Mouse (Mus musculus) neural tube, embryonic 15.5 days (tissue): Measurements from ENCODE around the gene Ugt1a8. TPM values are rescaled to one million over a fixed set of nuclear protein-coding genes. Genes with fewer than 3 reads are reported as not detected.
"Not testable (repeated sequence)": the region's sequence is repeated elsewhere in the genome, so short reads cannot be mapped to it uniquely, and the experiment has no call there.

Experiments used
- ATAC-seq: fragments of 200-750 bp; cut with Nextera tagmentation; 2 replicates; pipeline ENCODE4 v1.8.0; 2017; ENCODE audit warnings: mild to moderate bottlenecking, moderate TSS enrichment, moderate library complexity; ENCODE audit not compliant: low FRiP score
- H3K27ac ChIP-seq: fragments of 300-500 bp; sonication (generic); replicated peaks from 2 replicates; pipeline ENCODE4 v1.5.1; 2015; ENCODE audit warnings: mild to moderate bottlenecking, inconsistent platforms
- H3K27me3 ChIP-seq: fragments of 300-500 bp; sonication (generic); replicated peaks from 2 replicates; pipeline ENCODE4 v1.6.1; 2015; ENCODE audit warnings: inconsistent platforms
- H3K36me3 ChIP-seq: fragments of 300-500 bp; sonication (generic); 2 replicates; pipeline ENCODE4 v1.6.1; 2015; ENCODE audit warnings: inconsistent platforms
- H3K4me1 ChIP-seq: fragments of 300-500 bp; sonication (generic); 2 replicates; pipeline ENCODE4 v1.6.1; 2015; ENCODE audit warnings: inconsistent platforms
- H3K4me2 ChIP-seq: fragments of 300-500 bp; sonication (generic); 2 replicates; pipeline ENCODE4 v1.6.1; 2015; ENCODE audit warnings: inconsistent platforms, mild to moderate bottlenecking, moderate library complexity
- H3K4me3 ChIP-seq: fragments of 300-500 bp; sonication (generic); replicated peaks from 2 replicates; pipeline ENCODE4 v1.5.1; 2015; ENCODE audit warnings: mild to moderate bottlenecking, inconsistent platforms
- H3K9ac ChIP-seq: fragments of 300-500 bp; sonication (generic); replicated peaks from 2 replicates; pipeline ENCODE4 v1.6.1; 2015; ENCODE audit warnings: mild to moderate bottlenecking, inconsistent platforms
- H3K9me3 ChIP-seq: fragments of 300-500 bp; sonication (generic); replicated peaks from 2 replicates; pipeline ENCODE4 v1.6.1; 2016; ENCODE audit warnings: inconsistent platforms
- WGBS: fragments of 180-500 bp; shearing (Covaris S2); methylation state at CpG from one replicate; pipeline ENCODE4 v1.1.7; 2015; ENCODE audit warnings: mixed read lengths; 5-methylcytosine and 5-hydroxymethylcytosine counted together
- polyA plus RNA-seq: library from polyadenylated mRNA; unstranded; fragments of >200 nt; fragmentation: Nextera tagmentation; extraction: Ambion mirVana; gene quantifications from 2 replicates; pipeline ENCODE4 v1.2.1, GENCODE M21; 2015

Gene Ugt1a8
- polyA plus RNA-seq, 1 experiment from 2014 or later = not detected

- ATAC-seq, H3K27me3 ChIP-seq: not testable (repeated sequence)
- 96% methylated on average over 6 of the region's 6 CpGs for WGBS
Measured at GRCm38 (mm10) chr1:88112769-88113168, 25.2 kb downstream of the Ugt1a8 start.

DNA sequence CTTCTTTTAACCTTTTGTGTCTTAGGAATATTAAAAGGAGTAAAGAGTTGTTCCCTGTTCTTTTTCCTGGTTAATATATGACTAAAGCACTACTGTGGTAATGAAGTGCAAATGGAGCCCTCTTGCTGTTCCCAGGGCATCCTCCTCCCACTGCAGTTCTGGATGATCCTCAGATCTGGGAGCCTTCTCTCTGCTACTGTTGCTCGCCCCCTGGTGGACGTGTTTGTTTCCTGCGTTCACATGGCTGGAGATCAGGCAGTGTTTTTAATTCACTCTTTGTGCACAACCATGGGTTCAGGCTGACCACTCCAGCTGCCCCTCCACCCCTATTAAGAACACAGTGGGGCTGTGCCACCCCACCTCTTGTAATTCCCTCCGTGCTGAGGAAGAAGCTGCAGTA is 32.9 kb downstream of the Ugt1a8 start:
- not testable (repeated sequence) for H3K4me2 ChIP-seq, H3K4me3 ChIP-seq, H3K27ac ChIP-seq, H3K9ac ChIP-seq, H3K4me1 ChIP-seq, H3K27me3 ChIP-seq, H3K9me3 ChIP-seq, ATAC-seq, H3K36me3 ChIP-seq
- WGBS = 18% methylated on average over 4 of the region's 4 CpGs

More at GRCm38 (mm10) chr1:88112769-88113168, 25.2 kb downstream of the Ugt1a8 start:
- not testable (repeated sequence) for H3K9me3 ChIP-seq, H3K36me3 ChIP-seq, H3K9ac ChIP-seq, H3K27ac ChIP-seq, H3K4me1 ChIP-seq, H3K4me3 ChIP-seq, H3K4me2 ChIP-seq

GRCm38 (mm10) chr1:88121521-88121920 is 33.9 kb downstream of the Ugt1a8 start:
- WGBS = no CpG with 5 or more reads among the region's 1 CpGs
- H3K9me3 ChIP-seq, H3K4me3 ChIP-seq, H3K4me2 ChIP-seq, H3K27ac ChIP-seq, H3K4me1 ChIP-seq, H3K9ac ChIP-seq, H3K36me3 ChIP-seq, ATAC-seq, H3K27me3 ChIP-seq: not testable (repeated sequence)

DNA sequence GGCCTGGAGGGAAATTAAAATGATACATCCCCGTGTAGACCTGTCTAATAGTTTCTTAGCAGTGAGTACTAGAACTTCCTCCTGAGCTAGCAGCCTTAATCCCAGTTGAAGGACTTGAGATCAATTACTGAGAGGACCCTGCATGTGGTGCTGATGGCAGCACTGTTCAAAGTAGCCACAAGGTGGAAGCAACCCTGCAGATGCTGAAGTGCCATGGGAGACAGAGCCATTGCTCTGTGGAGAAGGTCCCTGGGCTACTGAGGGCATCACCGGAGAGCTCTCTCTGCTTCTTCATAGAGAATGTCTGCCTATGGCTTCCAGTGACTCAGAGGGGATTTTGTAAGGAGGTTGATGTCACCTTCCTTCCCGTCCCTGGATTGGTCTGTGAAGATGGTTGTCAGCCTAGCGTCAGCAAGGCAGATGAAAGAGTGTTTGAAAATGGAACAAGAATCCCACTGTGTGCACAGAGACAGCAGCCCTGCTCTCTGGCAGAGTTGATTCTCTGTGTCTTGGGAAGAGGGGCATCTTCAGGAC is 38.3 kb downstream of the Ugt1a8 start:
- H3K4me2 ChIP-seq, H3K9me3 ChIP-seq, H3K27ac ChIP-seq, H3K9ac ChIP-seq, ATAC-seq, H3K27me3 ChIP-seq, H3K4me3 ChIP-seq, H3K36me3 ChIP-seq, H3K4me1 ChIP-seq: not testable (repeated sequence)
- 82% methylated on average over 4 of the region's 4 CpGs for WGBS

GRCm38 (mm10) chr1:88129091-88129490 is 41.5 kb downstream of the Ugt1a8 start:
- H3K4me2 ChIP-seq, H3K36me3 ChIP-seq, ATAC-seq, H3K9me3 ChIP-seq, H3K4me1 ChIP-seq, H3K4me3 ChIP-seq, H3K9ac ChIP-seq, H3K27ac ChIP-seq, H3K27me3 ChIP-seq: not testable (repeated sequence)
- 93% methylated on average over 2 of the region's 2 CpGs for WGBS

- not testable (repeated sequence) for H3K9ac ChIP-seq, H3K4me3 ChIP-seq, H3K27ac ChIP-seq, H3K4me2 ChIP-seq, H3K27me3 ChIP-seq, H3K4me1 ChIP-seq, H3K9me3 ChIP-seq, ATAC-seq, H3K36me3 ChIP-seq
- WGBS = 86% methylated on average over 1 of the region's 1 CpGs
Measured at GRCm38 (mm10) chr1:88130223-88130622, 42.6 kb downstream of the Ugt1a8 start.

- Histone ChIP-seq H3K9ac (no peak overlapping the region), H3K4me2 (no peak overlapping the region), H3K4me1 (peaks cover 5% of the 10 kb centered on the region; the same call in 1 of the 2 replicates), H3K36me3 (no peaks in the 10 kb centered on the region), H3K27me3 (no peaks in the 10 kb centered on the region), H3K9me3 (no peaks in the 10 kb centered on the region), H3K27ac (peak overlapping the region; percentile 51; the same call in 1 of the 2 replicates), H3K4me3 (no peak overlapping the region)
- ATAC-seq = no peak
- WGBS = 40% methylated on average over 3 of the region's 3 CpGs
Measured at GRCm38 (mm10) chr1:88133908-88134456, 46.4 kb downstream of the Ugt1a8 start.

DNA sequence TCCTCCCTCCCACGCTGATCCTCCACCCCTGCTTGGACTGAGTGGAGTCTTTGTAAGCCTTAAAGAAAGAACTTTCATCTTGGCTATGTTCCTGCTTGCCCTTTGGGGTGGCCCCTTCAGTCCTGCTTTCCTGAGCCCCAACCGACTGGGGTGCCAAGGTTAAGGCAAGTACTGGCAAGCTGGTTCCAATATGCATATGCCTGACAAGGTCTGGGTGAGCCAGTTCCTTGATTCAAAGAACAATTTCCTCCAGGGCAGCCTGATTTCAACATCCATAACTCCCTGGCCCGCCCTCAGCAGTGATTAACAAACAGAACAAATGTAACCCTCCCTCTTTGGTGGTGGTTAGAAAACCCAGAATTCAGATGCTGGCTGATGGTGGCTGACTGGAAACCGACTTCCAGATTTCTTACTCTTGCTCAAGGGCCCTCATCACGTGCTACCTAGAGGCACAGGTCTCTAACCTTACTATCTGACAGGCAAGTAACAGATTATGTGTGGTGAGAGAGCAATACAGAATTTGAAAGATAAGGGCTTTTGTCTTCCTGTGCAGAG is 46.9 kb downstream of the Ugt1a8 start, which contains the start of gene Ugt1a6a:
Gene Ugt1a6a (plus strand): TSS at position 353 of the 555 bp plus-strand sequence.
- H3K4me3 ChIP-seq, ATAC-seq, H3K9ac ChIP-seq, H3K36me3 ChIP-seq, H3K4me2 ChIP-seq, H3K9me3 ChIP-seq, H3K27me3 ChIP-seq, H3K4me1 ChIP-seq: not testable (repeated sequence)
- 52% methylated on average over 5 of the region's 5 CpGs for WGBS
- H3K27ac ChIP-seq = peak within 1 kb of the TSS; percentile 51; the same call in 1 of the 2 replicates

GRCm38 (mm10) chr1:88135229-88135904 is 47.8 kb downstream of the Ugt1a8 start:
- H3K9ac ChIP-seq, ATAC-seq, H3K4me2 ChIP-seq, H3K27me3 ChIP-seq, H3K9me3 ChIP-seq, H3K4me1 ChIP-seq, H3K36me3 ChIP-seq, H3K27ac ChIP-seq, H3K4me3 ChIP-seq: not testable (repeated sequence)
- 93% methylated on average over 6 of the region's 6 CpGs for WGBS

DNA sequence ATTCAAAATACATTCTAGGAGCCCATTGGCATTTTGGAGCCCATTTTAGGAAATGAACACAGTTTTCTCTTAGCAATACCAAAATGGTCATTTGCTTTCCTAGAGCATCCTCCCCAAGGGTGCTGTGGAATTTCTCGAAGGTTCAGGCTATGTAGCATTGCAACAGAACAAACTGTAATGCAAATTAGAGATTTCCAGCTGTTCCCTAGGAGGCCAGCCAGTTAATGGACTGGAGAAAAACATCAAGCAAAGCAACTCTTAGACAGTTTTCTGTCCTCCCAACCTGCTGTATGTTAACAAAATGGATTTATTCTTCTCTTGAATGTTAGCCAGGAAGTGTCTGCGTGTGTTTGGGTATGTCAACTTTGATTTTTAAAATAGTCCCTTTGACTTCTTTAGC is 49.0 kb downstream of the Ugt1a8 start:
- Histone ChIP-seq H3K9ac (no peak overlapping the region), H3K9me3 (no peaks in the 10 kb centered on the region), H3K4me1 (peaks cover 5% of the 10 kb centered on the region; the same call in 1 of the 2 replicates), H3K4me3 (no peak overlapping the region), H3K27me3 (no peaks in the 10 kb centered on the region), H3K36me3 (no peaks in the 10 kb centered on the region), H3K4me2 (no peak overlapping the region), H3K27ac (no peak overlapping the region)
- 63% methylated on average over 2 of the region's 2 CpGs for WGBS
- ATAC-seq = no peak

GRCm38 (mm10) chr1:88137264-88137663 is 49.7 kb downstream of the Ugt1a8 start:
- Histone ChIP-seq H3K36me3 (no peaks in the 10 kb centered on the region), H3K9ac (no peak overlapping the region), H3K27ac (no peak overlapping the region), H3K27me3 (no peaks in the 10 kb centered on the region), H3K4me3 (no peak overlapping the region), H3K4me2 (no peak overlapping the region), H3K9me3 (no peaks in the 10 kb centered on the region), H3K4me1 (peaks cover 5% of the 10 kb centered on the region; the same call in 1 of the 2 replicates)
- 87% methylated on average over 3 of the region's 3 CpGs for WGBS
- no peak for ATAC-seq

DNA sequence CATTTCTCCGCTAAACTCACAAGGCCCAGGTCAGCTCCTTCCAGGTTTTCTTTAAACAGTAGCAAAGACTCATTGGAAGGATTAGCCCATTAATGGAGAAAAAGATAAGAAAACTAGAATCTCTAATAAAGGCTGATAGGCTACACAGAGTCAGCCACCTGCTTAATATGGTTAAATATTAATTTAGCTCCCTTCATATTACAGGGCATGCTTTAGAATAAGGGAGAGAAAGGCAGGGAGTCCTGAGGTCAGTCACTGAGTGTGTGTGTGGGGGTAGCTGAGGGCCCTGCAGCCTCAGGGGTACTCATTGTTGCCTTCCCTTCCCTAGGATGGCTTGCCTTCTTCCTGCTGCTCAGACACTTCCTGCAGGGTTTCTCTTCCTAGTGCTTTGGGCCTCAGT is 50.5 kb downstream of the Ugt1a8 start:
- ATAC-seq = no peak
- H3K36me3 ChIP-seq = no peaks in the 10 kb centered on the region
- no peaks in the 10 kb centered on the region for H3K9me3 ChIP-seq
- WGBS = 95% methylated on average over 1 of the region's 1 CpGs
- H3K9ac ChIP-seq = no peak overlapping the region
- no peak overlapping the region for H3K4me3 ChIP-seq
- no peak overlapping the region for H3K27ac ChIP-seq
- H3K4me1 ChIP-seq = peaks cover 5% of the 10 kb centered on the region; the same call in 1 of the 2 replicates
- no peaks in the 10 kb centered on the region for H3K27me3 ChIP-seq
- H3K4me2 ChIP-seq = no peak overlapping the region
